Mouse (Mus musculus) hindbrain, postnatal 0 days (tissue): ENCODE data around the gene Ptprcap. TPM values are rescaled to one million over a fixed set of nuclear protein-coding genes. Genes with fewer than 3 reads are reported as not detected.
A peak's percentile ranks its signal among the peaks of the same experiment; 100 is the strongest.

Experiments used
- ATAC-seq: fragments of 200-750 bp; cut with Nextera tagmentation; 2 replicates; pipeline ENCODE4 v1.8.0; 2017; ENCODE audit warnings: mild to moderate bottlenecking, moderate TSS enrichment, moderate library complexity
- DNase-seq: peaks from one replicate; pipeline ENCODE4 v3.0.0-alpha.2; 2015; ENCODE audit warnings: low spot score
- H3K27ac ChIP-seq: fragments of 300-500 bp; sonication (generic); 2 replicates; pipeline ENCODE4 v1.5.1; 2014; ENCODE audit warnings: mild to moderate bottlenecking
- H3K27me3 ChIP-seq: fragments of 300-500 bp; sonication (generic); 2 replicates; pipeline ENCODE4 v1.6.1; 2014; ENCODE audit warnings: low read length, mixed read lengths; ENCODE audit not compliant: insufficient read depth
- H3K36me3 ChIP-seq: fragments of 300-500 bp; sonication (generic); 2 replicates; pipeline ENCODE4 v1.6.1; 2014; ENCODE audit warnings: low read length, mixed read lengths; ENCODE audit not compliant: insufficient read depth
- H3K4me1 ChIP-seq: fragments of 300-500 bp; sonication (generic); 2 replicates; pipeline ENCODE4 v1.6.1; 2014; ENCODE audit warnings: antibody characterized with exemption, low read length, mixed read lengths; ENCODE audit not compliant: insufficient read depth
- H3K4me2 ChIP-seq: fragments of 300-500 bp; sonication (generic); 2 replicates; pipeline ENCODE4 v1.6.1; 2014; ENCODE audit warnings: low read depth, mild to moderate bottlenecking, low read length, moderate library complexity, mixed read lengths
- H3K4me3 ChIP-seq: fragments of 300-500 bp; sonication (generic); 2 replicates; pipeline ENCODE4 v1.5.1; 2014; ENCODE audit warnings: low read length
- H3K9ac ChIP-seq: fragments of 300-500 bp; sonication (generic); replicated peaks from 2 replicates; pipeline ENCODE4 v1.6.1; 2014; ENCODE audit warnings: mild to moderate bottlenecking, low read length, moderate library complexity, mixed read lengths
- H3K9me3 ChIP-seq: fragments of 300-500 bp; sonication (generic); 2 replicates; pipeline ENCODE4 v1.6.1; 2016; ENCODE audit warnings: low read length, mixed read lengths
- CTCF ChIP-seq: IDR thresholded peaks from 2 replicates; pipeline ENCODE4 v1.5.1; 2016; ENCODE audit warnings: antibody characterized with exemption, control low read depth, low read depth
- WGBS: fragments of 180-500 bp; shearing (Covaris S2); extraction: QIAGEN DNeasy Blood & Tissue Kit; methylation state at CpG from one replicate; pipeline ENCODE4 v1.1.7; 2014; 5-methylcytosine and 5-hydroxymethylcytosine counted together
- polyA plus RNA-seq: library from polyadenylated mRNA; unstranded; fragments of >200 nt; fragmentation: Nextera tagmentation; extraction: Ambion mirVana; gene quantifications from 2 replicates; pipeline ENCODE4 v1.2.1, GENCODE M21; 2015
- total RNA-seq: library from RNA; depleted of rRNA; stranded (reverse); fragments of >200 nt; gene quantifications from 2 replicates; pipeline ENCODE4 v1.2.3, GENCODE M21; 2014

The Ptprcap gene
- total and polyA plus RNA-seq, 2 experiments from 2014 or later = 0.44 to 1.0 TPM

DNA sequence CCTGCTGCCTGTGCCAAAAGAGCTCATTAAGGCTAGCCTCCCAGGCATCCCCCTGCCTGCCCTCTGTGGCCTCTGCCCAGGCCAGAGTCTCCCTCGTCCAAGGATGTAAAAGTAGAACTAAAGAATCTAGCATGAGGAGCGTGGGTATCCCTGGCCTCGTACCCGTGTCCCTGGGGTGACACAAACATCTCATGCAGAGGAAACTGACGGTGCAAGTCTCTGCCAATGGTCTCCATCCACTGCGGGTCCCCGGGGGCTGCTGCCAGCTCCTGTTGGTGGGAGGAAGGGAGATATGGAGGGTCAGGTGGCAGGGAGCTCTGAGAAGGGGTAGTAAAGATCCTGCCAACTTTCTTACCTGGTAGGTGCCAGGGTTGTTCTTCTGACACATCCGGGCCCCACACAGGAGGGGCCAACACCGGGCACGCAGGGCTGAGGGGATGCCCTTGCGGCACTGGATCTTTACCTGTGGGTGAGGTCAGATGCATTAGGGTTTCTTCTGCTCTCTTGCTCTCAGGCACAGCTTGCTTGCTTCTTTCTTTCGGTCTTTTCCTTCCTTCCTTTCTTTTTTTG, 35.7 kb downstream of the Ptprcap start:
- DNase-seq = no peak
- WGBS = 86% methylated on average over 12 of the region's 12 CpGs
- no peak for TF ChIP-seq CTCF
- Histone ChIP-seq H3K9me3 (no peaks in the 10 kb centered on the region), H3K4me3 (no peak overlapping the region), H3K27me3 (no peaks in the 10 kb centered on the region), H3K36me3 (0 out of 2 replicates have a peak, but pooled peaks cover 7% of the 10 kb centered on the region), H3K9ac (no peak overlapping the region), H3K27ac (no peak overlapping the region), H3K4me1 (peaks cover 10% of the 10 kb centered on the region), H3K4me2 (no peak overlapping the region)
- no peak for ATAC-seq

DNA sequence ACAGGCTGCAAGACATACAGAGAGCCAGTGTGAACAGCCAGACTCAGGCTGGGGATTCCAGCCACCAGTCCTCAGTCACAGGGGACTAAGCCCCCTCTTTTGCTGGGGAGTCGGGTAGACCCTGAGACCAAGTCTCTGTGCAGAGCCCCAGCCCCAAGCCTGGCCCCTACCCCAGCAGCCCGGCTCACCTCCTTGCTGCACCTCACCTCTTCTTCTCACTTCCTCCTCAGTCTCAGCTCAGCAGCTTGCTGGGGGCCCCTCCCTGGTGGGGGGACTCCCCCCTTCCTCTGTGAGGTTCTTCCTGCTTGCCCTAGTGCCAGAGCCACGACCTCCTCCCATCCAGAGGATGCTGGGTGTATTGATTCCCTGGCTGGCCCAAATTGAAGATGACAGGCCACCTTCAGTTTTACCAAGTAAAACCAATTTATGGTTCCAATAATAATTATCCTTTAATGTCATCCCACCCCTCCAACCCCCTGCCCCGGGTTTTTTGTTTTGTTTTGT, 37.5 kb downstream of the Ptprcap start, which contains the start of gene Tbc1d10c:
Gene Tbc1d10c (minus strand): TSS at position 454 of the 504 bp plus-strand sequence.
- Histone ChIP-seq H3K27me3 (no peaks in the 10 kb centered on the region), H3K9ac (peak within 1 kb of the TSS; percentile 99), H3K4me1 (peaks cover 10% of the 10 kb centered on the region), H3K4me3 (peak within 1 kb of the TSS; percentile 93), H3K9me3 (no peaks in the 10 kb centered on the region), H3K4me2 (peak within 1 kb of the TSS; percentile 82), H3K27ac (peak within 1 kb of the TSS; percentile 94), H3K36me3 (peaks cover 21% of the 10 kb centered on the region; the same call in 1 of the 2 replicates)
- ATAC-seq = no peak
- no peak for TF ChIP-seq CTCF
- WGBS = 65% methylated on average over 4 of the region's 4 CpGs
- no peak for DNase-seq

DNA sequence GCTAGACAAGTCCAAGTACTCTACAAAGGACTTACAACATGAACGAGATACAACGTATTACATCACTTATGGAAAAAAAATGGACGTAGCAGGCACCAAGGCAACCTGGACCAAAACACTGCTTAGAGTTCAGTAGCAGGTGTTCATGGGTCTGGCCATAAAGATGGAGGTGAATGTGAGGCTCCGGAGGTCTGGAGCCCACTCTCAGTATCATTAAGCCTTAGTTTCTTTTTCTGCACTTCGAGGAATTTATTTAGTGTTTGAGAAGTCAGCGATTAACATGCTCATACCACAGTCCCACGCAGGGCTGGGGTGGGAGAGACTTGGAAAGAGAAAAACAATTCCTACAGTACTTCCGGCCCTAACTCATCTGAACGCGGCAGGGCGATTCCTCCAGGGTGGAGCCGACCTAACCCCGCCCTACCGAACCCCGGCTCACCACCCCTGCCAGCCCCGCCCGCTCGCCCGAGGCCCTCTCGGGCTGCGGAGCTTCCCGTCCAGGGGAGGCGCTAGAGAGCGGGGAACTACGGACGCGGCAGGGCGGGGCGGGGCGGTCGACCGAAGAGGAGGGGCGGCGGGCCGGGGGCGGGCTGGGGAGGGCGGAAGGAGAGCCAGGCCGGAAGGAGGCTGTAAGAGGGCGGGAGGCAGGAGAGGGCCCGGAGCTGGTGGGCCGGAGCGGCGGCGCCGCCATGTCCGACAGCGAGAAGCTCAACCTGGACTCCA, 38.3 kb downstream of the Ptprcap start, which contains the start of gene Ppp1ca:
Gene Ppp1ca (plus strand): TSS at position 538 of the 723 bp plus-strand sequence.
- TF ChIP-seq CTCF = peak; percentile 72
- peak; percentile 95 for ATAC-seq
- peaks cover 26% of the 10 kb centered on the region; the same call in 1 of the 2 replicates for H3K36me3 ChIP-seq
- DNase-seq = peak; percentile 96
- H3K27me3 ChIP-seq = no peaks in the 10 kb centered on the region
- WGBS = 6% methylated on average over 40 of the region's 47 CpGs
- peak within 1 kb of the TSS; percentile 93 for H3K4me3 ChIP-seq
- peak within 1 kb of the TSS; percentile 94 for H3K27ac ChIP-seq
- peaks cover 10% of the 10 kb centered on the region for H3K4me1 ChIP-seq
- H3K9ac ChIP-seq = peak within 1 kb of the TSS; percentile 99
- H3K9me3 ChIP-seq = no peaks in the 10 kb centered on the region
- peak within 1 kb of the TSS; percentile 82 for H3K4me2 ChIP-seq

DNA sequence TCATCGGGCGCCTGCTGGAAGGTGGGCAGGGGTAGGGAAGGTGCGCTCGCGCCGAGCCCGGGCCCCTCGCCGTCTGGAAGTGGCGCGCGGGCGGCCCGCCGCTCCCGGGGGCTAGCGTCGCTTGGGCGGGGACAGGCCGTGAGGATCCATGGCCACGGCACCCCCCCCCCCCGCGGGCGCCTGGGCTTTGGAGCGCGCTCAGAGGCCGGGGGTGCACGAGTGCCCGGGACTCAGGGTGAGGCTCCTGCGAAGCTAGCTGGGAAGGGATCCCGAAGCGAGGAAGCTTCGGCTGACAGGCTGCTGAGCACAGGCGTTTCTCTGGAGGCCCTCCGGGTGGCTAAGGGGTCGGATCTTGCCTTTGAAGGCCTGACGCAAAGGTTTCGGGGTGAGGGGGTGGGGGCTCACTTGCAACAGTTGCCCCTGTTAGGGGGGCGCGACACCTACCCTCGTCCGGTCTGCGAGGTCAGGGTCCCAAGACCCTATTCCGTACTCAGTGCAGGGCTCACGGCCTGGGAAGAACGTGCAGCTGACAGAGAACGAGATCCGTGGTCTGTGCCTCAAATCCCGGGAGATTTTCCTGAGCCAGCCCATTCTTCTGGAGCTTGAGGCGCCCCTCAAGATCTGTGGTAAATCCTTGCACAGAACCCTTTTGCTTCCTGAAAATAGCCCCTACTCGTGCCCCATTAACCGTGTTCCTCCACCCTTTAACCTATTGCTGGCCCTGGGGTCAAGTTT, 39.0 kb downstream of the Ptprcap start:
- Histone ChIP-seq H3K4me1 (peaks cover 10% of the 10 kb centered on the region), H3K36me3 (peaks cover 26% of the 10 kb centered on the region; the same call in 1 of the 2 replicates), H3K9ac (peak overlapping the region; percentile 99), H3K27ac (peak overlapping the region; percentile 94), H3K9me3 (no peaks in the 10 kb centered on the region), H3K27me3 (no peaks in the 10 kb centered on the region), H3K4me3 (peak overlapping the region; percentile 93), H3K4me2 (peak overlapping the region; percentile 82)
- peak; percentile 57 for ATAC-seq
- no peak for TF ChIP-seq CTCF
- 2% methylated on average over 47 of the region's 52 CpGs for WGBS
- peak; percentile 60 for DNase-seq

DNA sequence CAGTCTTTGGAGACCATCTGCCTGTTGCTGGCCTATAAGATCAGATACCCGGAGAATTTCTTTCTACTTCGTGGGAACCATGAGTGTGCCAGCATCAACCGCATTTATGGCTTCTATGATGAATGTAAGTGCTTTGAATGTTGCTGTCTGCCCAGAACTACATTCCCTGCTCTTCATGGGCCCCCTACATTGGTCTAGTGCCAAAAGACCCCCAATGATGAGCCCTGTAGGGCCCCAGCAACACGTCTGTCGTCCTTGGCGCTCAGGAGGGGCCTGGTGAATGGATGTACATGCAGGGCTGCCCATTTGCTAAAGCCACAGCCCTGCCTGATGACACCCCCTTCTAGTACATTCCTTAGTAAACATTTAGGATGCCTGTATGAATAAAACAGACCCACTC, 39.7 kb downstream of the Ptprcap start:
- Histone ChIP-seq H3K9ac (peak overlapping the region; percentile 99), H3K4me3 (peak overlapping the region; percentile 93), H3K27me3 (no peaks in the 10 kb centered on the region), H3K4me1 (peaks cover 10% of the 10 kb centered on the region), H3K27ac (peak overlapping the region; percentile 94; the same call in 1 of the 2 replicates), H3K36me3 (peaks cover 26% of the 10 kb centered on the region; the same call in 1 of the 2 replicates), H3K9me3 (no peaks in the 10 kb centered on the region), H3K4me2 (peak overlapping the region; percentile 82)
- no peak for TF ChIP-seq CTCF
- DNase-seq = no peak
- no peak for ATAC-seq
- WGBS = 41% methylated on average over 6 of the region's 6 CpGs

DNA sequence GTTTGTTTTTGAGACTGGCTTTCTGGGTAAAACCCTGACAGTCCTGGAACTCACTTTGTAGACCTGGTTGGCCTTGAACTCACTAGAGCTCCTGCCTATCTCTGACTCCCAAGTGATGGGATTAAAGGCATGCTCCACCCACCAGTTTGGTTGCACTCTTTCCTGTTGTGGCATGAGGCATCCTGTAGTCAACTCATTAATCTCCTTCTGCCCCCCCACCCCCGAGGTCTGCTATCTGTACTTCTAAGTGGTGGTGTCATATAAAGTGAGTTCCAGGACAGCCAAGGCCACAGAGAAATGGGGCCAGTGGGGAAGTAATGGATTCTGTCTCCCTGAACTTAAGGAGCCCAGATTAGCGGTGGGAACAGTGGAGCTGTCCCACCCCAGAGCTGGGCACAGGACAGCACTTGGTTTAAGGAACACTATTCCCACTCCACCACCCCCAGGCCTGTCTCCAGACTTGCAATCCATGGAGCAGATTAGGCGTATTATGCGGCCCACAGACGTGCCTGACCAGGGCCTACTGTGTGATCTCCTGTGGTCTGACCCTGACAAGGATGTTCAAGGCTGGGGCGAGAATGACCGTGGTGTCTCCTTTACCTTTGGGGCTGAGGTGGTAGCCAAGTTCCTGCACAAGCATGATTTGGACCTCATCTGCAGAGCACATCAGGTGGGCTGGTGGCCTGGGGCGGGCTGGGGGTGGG, 40.8 kb downstream of the Ptprcap start:
- H3K27ac ChIP-seq = peak overlapping the region; percentile 45; the same call in 1 of the 2 replicates
- no peak overlapping the region for H3K9ac ChIP-seq
- no peak overlapping the region for H3K4me3 ChIP-seq
- H3K9me3 ChIP-seq = no peaks in the 10 kb centered on the region
- DNase-seq (no peak), ATAC-seq (no peak)
- no peak for TF ChIP-seq CTCF
- no peaks in the 10 kb centered on the region for H3K27me3 ChIP-seq
- H3K4me2 ChIP-seq = no peak overlapping the region
- 78% methylated on average over 8 of the region's 8 CpGs for WGBS
- H3K4me1 ChIP-seq = peaks cover 10% of the 10 kb centered on the region
- peaks cover 26% of the 10 kb centered on the region; the same call in 1 of the 2 replicates for H3K36me3 ChIP-seq
